Comparison of ENCODE assay signal across 16 mouse cellular contexts in the genomic region with DNA sequence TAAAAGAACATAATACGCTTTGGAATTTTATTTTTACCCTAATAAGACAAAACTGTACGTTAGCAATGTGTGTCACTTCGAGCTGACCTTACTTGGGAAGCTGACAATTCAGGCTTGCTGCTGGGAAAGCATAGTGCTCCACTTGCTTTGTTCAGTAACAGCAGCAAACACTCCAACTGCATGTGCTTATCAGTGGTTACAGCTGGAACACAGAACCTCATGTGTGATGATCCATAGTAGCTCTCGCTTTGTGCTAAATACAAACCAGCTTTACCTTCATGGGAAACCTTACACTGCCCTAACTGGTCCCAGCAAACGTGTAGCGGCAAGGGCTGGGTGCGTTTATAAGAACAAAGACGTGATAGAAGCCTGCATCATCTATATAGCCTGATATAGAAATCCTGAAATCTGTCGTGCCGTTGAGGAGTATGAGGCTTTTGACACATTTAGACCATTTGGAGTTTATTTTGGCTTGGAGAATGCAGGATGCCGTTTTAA.
A peak's percentile ranks its signal among the peaks of the same experiment; 100 is the strongest.
DNase-seq lines count a peak whose midpoint lies in the region; ATAC-seq and TF ChIP-seq lines count a peak whose summit lies in the region.
"Had no signal": no experiment of that assay in that cellular context is flagged by ENCODE, and none has a peak within 500 bp of the region (broad histone marks: within the 10 kb centered on the region; RNA-seq: fewer than 3 reads in every experiment).

No protein-coding gene starts in this region.

- peaks cover 50% of the 10 kb centered on the region for H3K4me1 ChIP-seq in heart, embryonic 11.5 days (ENCODE audit: control insufficient read depth, insufficient read depth, low read length)
- no peaks in the 10 kb centered on the region; the same call in 1 of the 2 replicates for H3K4me1 ChIP-seq in lung, embryonic 14.5 days (ENCODE audit: insufficient read depth)
- peaks cover 9% of the 10 kb centered on the region; the same call in 1 of the 2 replicates for H3K4me1 ChIP-seq in lung, postnatal 0 days (ENCODE audit: insufficient read depth, low read depth, low read length)
- no peaks in the 10 kb centered on the region for H3K4me1 ChIP-seq in embryonic facial prominence, embryonic 11.5 days (ENCODE audit: control insufficient read depth, insufficient read depth, low read length)
- H3K4me1 ChIP-seq in liver, embryonic 13.5 days (replicated peaks) = peaks cover 37% of the 10 kb centered on the region

- intact Hi-C loops in heart, postnatal 25 days (cut with DNase I) = no loop called here

- H3K27ac ChIP-seq in heart, embryonic 11.5 days (ENCODE audit: low read depth, low read length) = 0 out of 2 replicates have a peak overlapping the region, but pooled peaks have one; percentile 24
- H3K27ac ChIP-seq in lung, embryonic 14.5 days (ENCODE audit: low read depth) = 0 out of 2 replicates have a peak overlapping the region, but pooled peaks have one; percentile 7
- no peak overlapping the region for H3K27ac ChIP-seq in lung, postnatal 0 days (ENCODE audit: low read length)
- H3K27ac ChIP-seq in embryonic facial prominence, embryonic 11.5 days (replicated peaks; ENCODE audit: low read depth, low read length) = no peak overlapping the region
- H3K27ac ChIP-seq in liver, embryonic 13.5 days = no peak overlapping the region
- H3K27ac ChIP-seq: limb, embryonic 15.5 days; macrophage had no signal

- no peak for TF ChIP-seq EP300 in lung, postnatal 0 days (IDR thresholded peaks at IDR 0.05)

- peak overlapping the region; percentile 49; the same call in 1 of the 2 replicates for H3K9ac ChIP-seq in heart, embryonic 11.5 days (ENCODE audit: low read depth, low read length)
- H3K9ac ChIP-seq in lung, embryonic 14.5 days = no peak overlapping the region
- no peak overlapping the region for H3K9ac ChIP-seq in lung, postnatal 0 days (replicated peaks; ENCODE audit: low read depth)
- no peak overlapping the region for H3K9ac ChIP-seq in embryonic facial prominence, embryonic 11.5 days (replicated peaks; ENCODE audit: low read length)
- no peak overlapping the region for H3K9ac ChIP-seq in liver, embryonic 13.5 days
- H3K9ac ChIP-seq: limb, embryonic 15.5 days had no signal

- no peak for DNase-seq in heart, postnatal 25 days (ENCODE audit: low spot score)
- peak; percentile 42 for DNase-seq in lung, embryonic 14.5 days
- no peak for DNase-seq in lung, postnatal 0 days (ENCODE audit: low spot score)
- DNase-seq in embryonic facial prominence, embryonic 11.5 days (ENCODE audit: low spot score) = peak; percentile 49
- DNase-seq in liver, embryonic 13.5 days = no peak
- no peak for DNase-seq in thymus, postnatal 14 days
- no peak for DNase-seq in embryo, embryonic 10 days (ENCODE audit: low spot score)
- DNase-seq: cerebellum, adult 2 months; kidney, postnatal 36 days; right cerebral cortex, postnatal 14 days had no signal

- ATAC-seq in heart, embryonic 11.5 days (replicated peaks; ENCODE audit: insufficient number of reproducible peaks, low FRiP score, low TSS enrichment) = no peak
- no peak for ATAC-seq in lung, embryonic 14.5 days (ENCODE audit: insufficient read depth)
- ATAC-seq in lung, postnatal 0 days = no peak
- ATAC-seq in embryonic facial prominence, embryonic 11.5 days (replicated peaks; ENCODE audit: insufficient number of reproducible peaks, low FRiP score, low TSS enrichment, low read depth) = 0 out of 2 replicates have a peak, but pooled peaks have one; percentile 40
- peak; percentile 56 for ATAC-seq in liver, embryonic 13.5 days (ENCODE audit: low read depth)
- ATAC-seq: activated CD4-positive, CD25-positive, alpha-beta regulatory T cell, adult 4 months; intestine, postnatal 0 days had no signal

- 58% methylated on average over 11 of the region's 11 CpGs for WGBS in heart, embryonic 11.5 days (ENCODE audit: insufficient replicate concordance)
- whole genome bisulfite sequencing in lung, embryonic 14.5 days = 54% methylated on average over 11 of the region's 11 CpGs
- WGBS in lung, postnatal 0 days = 59% methylated on average over 11 of the region's 11 CpGs
- WGBS in embryonic facial prominence, embryonic 11.5 days = 57% methylated on average over 11 of the region's 11 CpGs
- 44% methylated on average over 11 of the region's 11 CpGs for WGBS in liver, embryonic 13.5 days (ENCODE audit: insufficient replicate concordance)

- no peak overlapping the region for H3K4me3 ChIP-seq in heart, embryonic 11.5 days (ENCODE audit: low read depth, low read length)
- no peak overlapping the region for H3K4me3 ChIP-seq in lung, embryonic 14.5 days (ENCODE audit: low read depth, low read length)
- H3K4me3 ChIP-seq in lung, postnatal 0 days (ENCODE audit: low read depth, low read length) = no peak overlapping the region
- no peak overlapping the region for H3K4me3 ChIP-seq in embryonic facial prominence, embryonic 11.5 days (ENCODE audit: low read depth, low read length)
- H3K4me3 ChIP-seq in liver, embryonic 13.5 days (replicated peaks) = no peak overlapping the region
- H3K4me3 ChIP-seq: erythroblast, embryonic 14.5 days; limb, embryonic 15.5 days had no signal

- no peak overlapping the region for H3K4me2 ChIP-seq in heart, embryonic 11.5 days
- no peak overlapping the region for H3K4me2 ChIP-seq in lung, embryonic 14.5 days
- H3K4me2 ChIP-seq in lung, postnatal 0 days (replicated peaks; ENCODE audit: low read depth, low read length) = no peak overlapping the region
- no peak overlapping the region for H3K4me2 ChIP-seq in embryonic facial prominence, embryonic 11.5 days (ENCODE audit: low read depth, low read length)
- no peak overlapping the region for H3K4me2 ChIP-seq in liver, embryonic 13.5 days
- H3K4me2 ChIP-seq: limb, embryonic 15.5 days had no signal

- H3K36me3 ChIP-seq in heart, embryonic 11.5 days (ENCODE audit: control insufficient read depth, insufficient read depth, low read length) = no peaks in the 10 kb centered on the region
- H3K36me3 ChIP-seq in lung, embryonic 14.5 days (ENCODE audit: insufficient read depth) = no peaks in the 10 kb centered on the region
- no peaks in the 10 kb centered on the region for H3K36me3 ChIP-seq in lung, postnatal 0 days (ENCODE audit: insufficient read depth, low read length)
- no peaks in the 10 kb centered on the region for H3K36me3 ChIP-seq in embryonic facial prominence, embryonic 11.5 days (replicated peaks; ENCODE audit: control insufficient read depth, insufficient read depth, low read depth, low read length)
- no peaks in the 10 kb centered on the region for H3K36me3 ChIP-seq in liver, embryonic 13.5 days
- H3K36me3 ChIP-seq: limb, embryonic 15.5 days had no signal

- no peak for TF ChIP-seq CTCF in lung, embryonic 14.5 days (IDR thresholded peaks at IDR 0.05; ENCODE audit: low read depth)
- no peak for TF ChIP-seq CTCF in lung, postnatal 0 days (IDR thresholded peaks at IDR 0.05)

- H3K27me3 ChIP-seq in heart, embryonic 11.5 days (ENCODE audit: control insufficient read depth, insufficient read depth, low read length) = no peaks in the 10 kb centered on the region
- H3K27me3 ChIP-seq in lung, embryonic 14.5 days (ENCODE audit: insufficient read depth, low read length) = no peaks in the 10 kb centered on the region
- no peaks in the 10 kb centered on the region for H3K27me3 ChIP-seq in lung, postnatal 0 days (replicated peaks; ENCODE audit: insufficient read depth, low read length)
- H3K27me3 ChIP-seq in embryonic facial prominence, embryonic 11.5 days (ENCODE audit: control insufficient read depth, insufficient read depth, low read length) = no peaks in the 10 kb centered on the region
- H3K27me3 ChIP-seq in liver, embryonic 13.5 days = no peaks in the 10 kb centered on the region
- H3K27me3 ChIP-seq: limb, embryonic 15.5 days had no signal

- no peaks in the 10 kb centered on the region for H3K9me3 ChIP-seq in heart, embryonic 11.5 days (replicated peaks; ENCODE audit: control insufficient read depth, low read length)
- no peaks in the 10 kb centered on the region for H3K9me3 ChIP-seq in lung, embryonic 14.5 days (ENCODE audit: low read depth, low read length)
- H3K9me3 ChIP-seq in lung, postnatal 0 days (ENCODE audit: low read length) = no peaks in the 10 kb centered on the region
- no peaks in the 10 kb centered on the region for H3K9me3 ChIP-seq in embryonic facial prominence, embryonic 11.5 days (replicated peaks; ENCODE audit: control insufficient read depth, low read length)
- no peaks in the 10 kb centered on the region for H3K9me3 ChIP-seq in liver, embryonic 13.5 days (replicated peaks)
- H3K9me3 ChIP-seq: limb, embryonic 15.5 days had no signal

Comparison
In these comparisons a context has a peak if more than half of its experiments do, and no peak if none do; other contexts are left out.
1. H3K27ac ChIP-seq: peak in heart, embryonic 11.5 days (single experiment) and lung, embryonic 14.5 days (single experiment); none in lung, postnatal 0 days (single experiment), embryonic facial prominence, embryonic 11.5 days (single experiment) and liver, embryonic 13.5 days (single experiment).
2. DNase-seq: peak in lung, embryonic 14.5 days (single experiment) and embryonic facial prominence, embryonic 11.5 days (single experiment); none in heart, postnatal 25 days (single experiment), lung, postnatal 0 days (single experiment), liver, embryonic 13.5 days (single experiment), thymus, postnatal 14 days (single experiment) and embryo, embryonic 10 days (single experiment).
3. ATAC-seq: peak in embryonic facial prominence, embryonic 11.5 days (single experiment) and liver, embryonic 13.5 days (single experiment); none in heart, embryonic 11.5 days (single experiment), lung, embryonic 14.5 days (single experiment) and lung, postnatal 0 days (single experiment).